Mouse (Mus musculus): ENCODE results near the gene Fgfr2. TPM values are rescaled to one million over a fixed set of nuclear protein-coding genes. Genes with fewer than 3 reads are reported as not detected.

Fgfr2 gene
- polyA plus RNA-seq, 1 experiment from 2014 or later, result 137 TPM

DNA sequence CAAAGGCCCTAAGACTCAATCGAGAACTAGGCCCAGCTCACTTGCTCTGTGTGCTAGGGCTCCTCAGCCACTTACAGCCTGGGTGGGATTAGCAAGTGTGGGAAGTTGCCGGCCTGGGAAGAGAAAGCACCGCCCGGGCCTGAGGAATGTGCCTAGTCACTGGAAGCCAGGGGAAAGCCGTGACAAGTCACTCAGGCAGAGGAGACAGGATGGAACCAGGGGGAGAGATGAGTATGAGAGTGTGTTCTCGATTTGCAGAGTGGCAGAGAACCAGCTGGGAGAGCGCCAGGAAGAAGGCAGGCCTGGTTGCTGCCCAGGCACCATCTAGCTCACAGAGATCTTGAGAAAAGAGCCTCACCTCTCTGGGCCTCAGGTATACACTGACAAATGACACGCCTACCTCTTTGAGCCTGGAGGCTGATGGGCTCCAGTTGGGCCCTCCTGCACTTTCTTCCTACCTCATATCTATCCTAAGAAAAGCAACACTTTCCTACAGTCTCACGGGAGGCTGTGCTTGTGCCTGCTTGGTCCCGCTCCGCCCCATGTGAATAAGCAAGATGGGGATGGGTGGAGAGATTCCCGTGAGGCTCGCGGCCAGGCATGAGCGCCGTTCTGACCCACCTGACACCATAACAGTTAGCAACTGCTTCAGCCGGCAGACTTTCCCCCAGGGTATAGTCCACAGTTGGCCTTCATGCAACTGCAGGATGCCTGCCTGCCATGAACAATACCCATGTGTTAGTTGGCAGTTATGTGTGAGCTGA is 386.9 kb downstream of the Fgfr2 start:
- peak overlapping the region; percentile 88 for H3K27ac ChIP-seq (replicated peaks)
- H3K4me1 ChIP-seq, result peaks cover 35% of the 10 kb centered on the region
- H3K9ac ChIP-seq, result no peak overlapping the region
- ATAC-seq (ENCODE audit: insufficient number of reproducible peaks, low FRiP score, low TSS enrichment, low read depth), result peak; percentile 79
- H3K4me2 ChIP-seq (replicated peaks), result no peak overlapping the region
- H3K27me3 ChIP-seq, result no peaks in the 10 kb centered on the region
- 0 out of 2 replicates have a peak, but pooled peaks cover 4% of the 10 kb centered on the region for H3K36me3 ChIP-seq
- 39% methylated on average over 17 of the region's 17 CpGs for WGBS
- no peak overlapping the region for H3K4me3 ChIP-seq (replicated peaks)
- no peaks in the 10 kb centered on the region for H3K9me3 ChIP-seq (replicated peaks)

GRCm38 (mm10) chr7:132735145-132735544 is 388.0 kb downstream of the Fgfr2 start:
- H3K27ac ChIP-seq (replicated peaks), result peak overlapping the region; percentile 88; the same call in 1 of the 2 replicates
- 34% methylated on average over 5 of the region's 5 CpGs for WGBS

GRCm38 (mm10) chr7:132734222-132734621 is 388.9 kb downstream of the Fgfr2 start:
- Histone ChIP-seq H3K4me2 (replicated peaks) (no peak overlapping the region), H3K36me3 (peaks cover 5% of the 10 kb centered on the region; the same call in 1 of the 2 replicates), H3K9ac (no peak overlapping the region), H3K27ac (replicated peaks) (no peak overlapping the region), H3K4me3 (replicated peaks) (no peak overlapping the region), H3K9me3 (replicated peaks) (no peaks in the 10 kb centered on the region), H3K27me3 (no peaks in the 10 kb centered on the region), H3K4me1 (peaks cover 47% of the 10 kb centered on the region)
- WGBS, result 85% methylated on average over 9 of the region's 9 CpGs
- ATAC-seq (ENCODE audit: insufficient number of reproducible peaks, low FRiP score, low TSS enrichment, low read depth), result no peak

More at GRCm38 (mm10) chr7:132735145-132735544, 388.0 kb downstream of the Fgfr2 start:
- Histone ChIP-seq H3K4me1 (peaks cover 39% of the 10 kb centered on the region), H3K27me3 (no peaks in the 10 kb centered on the region), H3K4me2 (replicated peaks) (no peak overlapping the region), H3K4me3 (replicated peaks) (no peak overlapping the region), H3K36me3 (0 out of 2 replicates have a peak, but pooled peaks cover 4% of the 10 kb centered on the region), H3K9me3 (replicated peaks) (no peaks in the 10 kb centered on the region), H3K9ac (no peak overlapping the region)
- 0 out of 2 replicates have a peak, but pooled peaks have one; percentile 19 for ATAC-seq (ENCODE audit: insufficient number of reproducible peaks, low FRiP score, low TSS enrichment, low read depth)

DNA sequence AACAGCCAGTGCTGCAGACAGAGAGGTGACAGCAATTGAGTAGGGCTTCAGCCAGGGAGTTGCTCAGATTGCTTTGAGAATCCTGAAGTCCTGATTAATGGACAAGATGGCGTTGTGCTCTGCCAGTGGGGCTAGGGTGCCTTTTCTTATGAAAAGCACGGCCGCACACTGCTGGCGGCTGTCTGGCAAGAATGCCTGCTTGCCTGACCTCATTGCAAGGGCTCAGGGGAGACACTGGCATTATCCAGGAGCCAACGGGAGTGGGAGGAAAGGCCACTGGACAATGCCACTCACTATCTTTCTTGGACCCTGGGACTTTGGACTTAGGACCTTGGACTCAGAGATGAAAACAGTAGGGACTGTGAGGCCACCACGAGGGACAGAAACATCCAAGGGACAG is 389.6 kb downstream of the Fgfr2 start:
- WGBS, result 78% methylated on average over 6 of the region's 6 CpGs
- no peak for ATAC-seq (ENCODE audit: insufficient number of reproducible peaks, low FRiP score, low TSS enrichment, low read depth)
- H3K4me1 ChIP-seq, result peaks cover 47% of the 10 kb centered on the region
- H3K27me3 ChIP-seq, result no peaks in the 10 kb centered on the region
- no peak overlapping the region for H3K4me2 ChIP-seq (replicated peaks)
- H3K9ac ChIP-seq, result no peak overlapping the region
- no peak overlapping the region for H3K27ac ChIP-seq (replicated peaks)
- no peaks in the 10 kb centered on the region for H3K9me3 ChIP-seq (replicated peaks)
- H3K36me3 ChIP-seq, result peaks cover 5% of the 10 kb centered on the region; the same call in 1 of the 2 replicates
- H3K4me3 ChIP-seq (replicated peaks), result no peak overlapping the region

DNA sequence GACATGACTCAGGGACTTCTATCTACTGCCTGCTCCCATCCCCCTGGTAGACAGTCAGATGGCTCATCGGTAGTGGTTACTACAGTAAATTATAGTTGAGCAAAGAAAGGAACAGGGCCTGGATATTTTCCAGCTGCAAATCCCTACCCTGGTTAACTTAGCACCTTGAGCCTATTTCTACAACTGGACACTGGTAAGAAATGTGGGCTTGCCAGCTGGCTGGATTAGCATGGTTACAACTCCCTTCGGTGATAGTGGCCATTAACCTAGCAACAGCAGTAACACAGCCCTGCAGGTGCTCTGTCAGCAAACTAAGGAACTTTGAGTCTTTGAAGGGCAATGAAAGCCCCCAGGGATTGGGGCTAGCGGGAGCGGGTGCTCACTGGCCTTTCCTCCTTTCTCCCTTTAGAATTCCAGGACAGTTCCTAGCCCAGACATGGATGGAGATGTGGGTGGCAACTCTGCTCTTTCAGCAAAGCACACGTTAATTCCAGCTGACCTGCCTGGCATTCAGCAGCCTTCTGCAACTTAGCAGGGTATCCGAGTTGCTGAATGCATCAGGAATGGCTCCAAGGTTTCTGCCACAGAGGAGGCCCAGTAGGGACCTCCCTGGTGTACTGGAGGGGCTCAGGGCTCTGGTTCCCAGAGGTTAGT is 390.9 kb downstream of the Fgfr2 start:
- Histone ChIP-seq H3K36me3 (peaks cover 5% of the 10 kb centered on the region; the same call in 1 of the 2 replicates), H3K27ac (replicated peaks) (no peak overlapping the region), H3K9ac (no peak overlapping the region)

GRCm38 (mm10) chr7:132731558-132731957 is 391.6 kb downstream of the Fgfr2 start:
- no peaks in the 10 kb centered on the region for H3K27me3 ChIP-seq
- no peaks in the 10 kb centered on the region for H3K9me3 ChIP-seq (replicated peaks)
- H3K4me1 ChIP-seq, result peaks cover 45% of the 10 kb centered on the region
- no peak for ATAC-seq (ENCODE audit: insufficient number of reproducible peaks, low FRiP score, low TSS enrichment, low read depth)
- 0 out of 2 replicates have a peak overlapping the region, but pooled peaks have one; percentile 8 for H3K27ac ChIP-seq (replicated peaks)
- H3K4me2 ChIP-seq (replicated peaks), result no peak overlapping the region
- H3K36me3 ChIP-seq, result peaks cover 5% of the 10 kb centered on the region; the same call in 1 of the 2 replicates
- no peak overlapping the region for H3K9ac ChIP-seq
- WGBS, result 68% methylated on average over 6 of the region's 6 CpGs
- no peak overlapping the region for H3K4me3 ChIP-seq (replicated peaks)

More for the DNA sequence above, 390.9 kb downstream of the Fgfr2 start:
- peaks cover 47% of the 10 kb centered on the region for H3K4me1 ChIP-seq
- H3K4me2 ChIP-seq (replicated peaks), result no peak overlapping the region
- H3K27me3 ChIP-seq, result no peaks in the 10 kb centered on the region
- no peak overlapping the region for H3K4me3 ChIP-seq (replicated peaks)
- no peaks in the 10 kb centered on the region for H3K9me3 ChIP-seq (replicated peaks)
- no peak for ATAC-seq (ENCODE audit: insufficient number of reproducible peaks, low FRiP score, low TSS enrichment, low read depth)
- WGBS, result 71% methylated on average over 6 of the region's 6 CpGs

GRCm38 (mm10) chr7:132730510-132730909 is 392.6 kb downstream of the Fgfr2 start:
- H3K36me3 ChIP-seq, result peaks cover 5% of the 10 kb centered on the region; the same call in 1 of the 2 replicates
- no peaks in the 10 kb centered on the region for H3K9me3 ChIP-seq (replicated peaks)
- H3K4me1 ChIP-seq, result peaks cover 41% of the 10 kb centered on the region
- H3K27ac ChIP-seq (replicated peaks), result no peak overlapping the region
- no peak overlapping the region for H3K4me2 ChIP-seq (replicated peaks)
- WGBS, result 82% methylated on average over 7 of the region's 7 CpGs
- ATAC-seq (ENCODE audit: insufficient number of reproducible peaks, low FRiP score, low TSS enrichment, low read depth), result no peak
- H3K9ac ChIP-seq, result no peak overlapping the region
- no peaks in the 10 kb centered on the region for H3K27me3 ChIP-seq
- no peak overlapping the region for H3K4me3 ChIP-seq (replicated peaks)

- Histone ChIP-seq H3K27ac (replicated peaks) (no peak overlapping the region), H3K36me3 (peaks cover 5% of the 10 kb centered on the region; the same call in 1 of the 2 replicates), H3K9me3 (replicated peaks) (no peaks in the 10 kb centered on the region), H3K4me1 (peaks cover 43% of the 10 kb centered on the region), H3K4me2 (replicated peaks) (no peak overlapping the region), H3K27me3 (no peaks in the 10 kb centered on the region), H3K9ac (no peak overlapping the region), H3K4me3 (replicated peaks) (no peak overlapping the region)
- WGBS, result 82% methylated on average over 4 of the region's 4 CpGs
- no peak for ATAC-seq (ENCODE audit: insufficient number of reproducible peaks, low FRiP score, low TSS enrichment, low read depth)
These were observed 393.9 kb downstream of the Fgfr2 start for GRCm38 (mm10) chr7:132729093-132729831.

- no peak for ATAC-seq (ENCODE audit: insufficient number of reproducible peaks, low FRiP score, low TSS enrichment, low read depth)
- H3K4me1 ChIP-seq, result peaks cover 47% of the 10 kb centered on the region
- H3K4me3 ChIP-seq (replicated peaks), result no peak overlapping the region
- H3K27ac ChIP-seq (replicated peaks), result peak overlapping the region; percentile 77
- peaks cover 5% of the 10 kb centered on the region; the same call in 1 of the 2 replicates for H3K36me3 ChIP-seq
- no peak overlapping the region for H3K9ac ChIP-seq
- no peaks in the 10 kb centered on the region for H3K27me3 ChIP-seq
- H3K4me2 ChIP-seq (replicated peaks), result no peak overlapping the region
- no peaks in the 10 kb centered on the region for H3K9me3 ChIP-seq (replicated peaks)
- 41% methylated on average over 13 of the region's 13 CpGs for WGBS
These were observed 396.9 kb downstream of the Fgfr2 start for GRCm38 (mm10) chr7:132726106-132726861.

DNA sequence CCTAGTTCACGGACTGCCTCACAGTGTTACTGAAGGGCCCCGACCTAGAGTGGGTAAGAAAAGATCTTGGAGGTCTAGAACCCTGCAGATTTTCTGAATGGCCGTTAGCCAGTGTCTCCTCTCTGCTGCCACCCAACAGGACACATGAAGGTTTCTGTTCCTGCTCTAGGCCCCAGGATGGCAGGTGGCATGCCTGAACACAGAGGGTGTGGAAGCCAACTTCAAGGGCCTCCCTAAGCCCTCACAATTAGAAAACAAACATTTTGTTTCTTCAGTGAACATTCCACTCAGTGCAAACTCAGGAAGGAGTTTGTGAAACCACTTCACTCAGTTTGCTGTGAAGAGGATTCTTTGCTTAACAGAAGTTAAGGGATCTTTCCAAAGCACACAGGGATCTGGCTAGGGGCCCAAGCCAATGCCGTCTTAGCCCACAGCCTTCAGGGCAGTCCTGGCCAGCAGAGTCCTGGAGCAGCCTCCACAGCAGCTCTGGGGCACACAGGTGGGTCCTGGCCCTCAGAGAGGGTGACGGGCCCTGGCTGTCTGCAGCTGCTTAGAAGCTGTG is 398.6 kb downstream of the Fgfr2 start:
- Histone ChIP-seq H3K4me1 (peaks cover 47% of the 10 kb centered on the region), H3K4me3 (replicated peaks) (no peak overlapping the region), H3K9me3 (replicated peaks) (no peaks in the 10 kb centered on the region), H3K27me3 (no peaks in the 10 kb centered on the region), H3K9ac (no peak overlapping the region), H3K36me3 (peaks cover under 1% of the 10 kb centered on the region; the same call in 1 of the 2 replicates), H3K4me2 (replicated peaks) (no peak overlapping the region), H3K27ac (replicated peaks) (peak overlapping the region; percentile 29; the same call in 1 of the 2 replicates)
- ATAC-seq (ENCODE audit: insufficient number of reproducible peaks, low FRiP score, low TSS enrichment, low read depth), result no peak
- 80% methylated on average over 5 of the region's 5 CpGs for WGBS

All from embryonic facial prominence, embryonic 15.5 days (tissue).